Mouse (Mus musculus) spleen, postnatal 4 days (tissue): Measurements from ENCODE around the gene Klk5.

ENCODE experiments used
- DNase-seq, 2 experiments: peaks; one replicate each; pipeline ENCODE4 v3.0.0; 2022; ENCODE audit warnings: low spot score in 2 of 2

Gene Klk5

GRCm38 (mm10) chr7:43841701-43842100 is at the start of gene Klk5:
Klk5 (plus strand) TSS chr7:43841971.
- DNase-seq = no peak

- DNase-seq = no peak
Observed at GRCm38 (mm10) chr7:43796355-43796754, 45.4 kb upstream of the Klk5 start.

GRCm38 (mm10) chr7:43797333-43797769 is 44.4 kb upstream of the Klk5 start, which contains the start of gene Klk8:
Klk8 (plus strand) TSS chr7:43797577.
- DNase-seq = peak in 1 of 2 experiments; percentile 22

- DNase-seq = no peak
Observed at GRCm38 (mm10) chr7:43797844-43798462, 43.8 kb upstream of the Klk5 start.

- DNase-seq = no peak
Observed at GRCm38 (mm10) chr7:43799876-43800275, 41.9 kb upstream of the Klk5 start.

- DNase-seq = no peak
Observed at GRCm38 (mm10) chr7:43810994-43811393, 30.8 kb upstream of the Klk5 start, which contains the start of gene Klk7. Klk7 (plus strand) TSS chr7:43811294.

- no peak for DNase-seq
Observed at GRCm38 (mm10) chr7:43815211-43815610, 26.6 kb upstream of the Klk5 start.

- no peak for DNase-seq
Observed at GRCm38 (mm10) chr7:43816746-43817145, 25.0 kb upstream of the Klk5 start.

- no peak for DNase-seq
Observed at GRCm38 (mm10) chr7:43821581-43821980, 20.2 kb upstream of the Klk5 start.

GRCm38 (mm10) chr7:43824199-43824598 is 17.6 kb upstream of the Klk5 start, which contains the start of gene Klk6:
Klk6 (plus strand) TSS chr7:43824499.
- no peak for DNase-seq

- no peak for DNase-seq
Observed at GRCm38 (mm10) chr7:43826056-43826455, 15.7 kb upstream of the Klk5 start.

GRCm38 (mm10) chr7:43827706-43828105 is 14.1 kb upstream of the Klk5 start:
- DNase-seq = no peak

GRCm38 (mm10) chr7:43829006-43829405 is 12.8 kb upstream of the Klk5 start:
- DNase-seq = no peak

GRCm38 (mm10) chr7:43843801-43844200 is 2.0 kb downstream of the Klk5 start:
- no peak for DNase-seq

- DNase-seq = no peak
Observed at GRCm38 (mm10) chr7:43851616-43852015, 9.8 kb downstream of the Klk5 start.

GRCm38 (mm10) chr7:43854642-43855380 is 13.0 kb downstream of the Klk5 start:
- DNase-seq = no peak

GRCm38 (mm10) chr7:43855709-43856108 is 13.9 kb downstream of the Klk5 start:
- no peak for DNase-seq

GRCm38 (mm10) chr7:43856307-43856706 is 14.5 kb downstream of the Klk5 start:
- DNase-seq = no peak

- DNase-seq = no peak
Observed at GRCm38 (mm10) chr7:43857501-43857900, 15.7 kb downstream of the Klk5 start.

- DNase-seq = no peak
Observed at GRCm38 (mm10) chr7:43860411-43860810, 18.6 kb downstream of the Klk5 start.

- DNase-seq = peak; percentile 15 to 67
Observed at GRCm38 (mm10) chr7:43873237-43873636, 31.5 kb downstream of the Klk5 start.

GRCm38 (mm10) chr7:43873674-43874073 is 31.9 kb downstream of the Klk5 start:
- no peak for DNase-seq

GRCm38 (mm10) chr7:43874868-43875375 is 33.2 kb downstream of the Klk5 start:
- DNase-seq = no peak
